In the genomic region with DNA sequence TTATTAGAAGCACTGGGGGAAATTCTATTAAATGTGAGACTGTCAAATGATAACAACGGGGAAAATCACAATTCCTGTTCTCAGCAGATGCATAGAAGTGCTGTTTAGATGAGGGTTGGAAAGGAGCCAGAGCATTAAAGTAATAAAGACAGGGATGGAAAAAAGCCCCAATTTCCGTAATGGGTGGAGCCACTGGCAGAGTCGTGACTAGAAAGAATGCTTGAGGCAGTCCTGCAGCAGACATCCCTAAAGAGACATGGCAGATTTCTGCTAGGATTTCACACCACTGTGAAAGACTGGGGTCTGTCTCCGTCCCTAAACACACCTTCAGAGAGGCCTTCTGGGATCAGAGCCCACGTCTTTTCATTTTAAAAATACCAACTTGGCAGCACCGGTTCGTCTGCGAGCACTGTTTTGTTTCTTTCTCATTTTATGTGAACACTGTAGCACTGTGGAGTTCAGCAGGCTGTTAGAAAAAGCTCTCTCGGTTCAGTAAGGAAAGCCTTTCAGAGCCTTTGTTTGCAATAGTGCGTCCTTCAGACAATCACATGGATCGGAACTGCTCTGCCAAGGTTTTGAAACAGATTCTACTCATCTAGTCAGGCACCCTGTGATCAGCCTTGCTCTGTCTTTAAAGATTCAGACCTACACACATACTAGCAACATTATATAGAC, we compare ENCODE assay signal across 14 mouse cellular contexts. TPM values are rescaled to one million over a fixed set of nuclear protein-coding genes. Genes with fewer than 3 reads are reported as not detected.
DNase-seq lines count a peak whose midpoint lies in the region; ATAC-seq and TF ChIP-seq lines count a peak whose summit lies in the region.
"Had no signal": no experiment of that assay in that cellular context is flagged by ENCODE, and none has a peak within 500 bp of the region (broad histone marks: within the 10 kb centered on the region; RNA-seq: fewer than 3 reads in every experiment).

No protein-coding gene starts in this region.

- peak overlapping the region; percentile 9; the same call in 1 of the 2 replicates for H3K4me3 ChIP-seq in embryonic facial prominence, embryonic 13.5 days
- no peak overlapping the region for H3K4me3 ChIP-seq in embryonic facial prominence, embryonic 10.5 days
- peak overlapping the region; percentile 8; the same call in 1 of the 2 replicates for H3K4me3 ChIP-seq in lung, embryonic 15.5 days
- H3K4me3 ChIP-seq in intestine, postnatal 0 days (ENCODE audit: low read depth, low read length), result no peak overlapping the region
- no peak overlapping the region for H3K4me3 ChIP-seq in stomach, embryonic 14.5 days (ENCODE audit: low read depth, low read length)
- H3K4me3 ChIP-seq: erythroblast, embryonic 14.5 days; myocyte had no signal

- TF ChIP-seq CTCF in intestine, postnatal 0 days (IDR thresholded peaks at IDR 0.05; ENCODE audit: low read depth), result no peak

- 39% methylated on average over 11 of the region's 11 CpGs for WGBS in embryonic facial prominence, embryonic 13.5 days
- WGBS in embryonic facial prominence, embryonic 10.5 days, result 73% methylated on average over 11 of the region's 11 CpGs
- 42% methylated on average over 11 of the region's 11 CpGs for WGBS in lung, embryonic 15.5 days
- 42% methylated on average over 11 of the region's 11 CpGs for WGBS in intestine, postnatal 0 days
- WGBS in stomach, embryonic 14.5 days, result 35% methylated on average over 11 of the region's 11 CpGs

- 0 out of 2 replicates have a peak overlapping the region, but pooled peaks have one; percentile 6 for H3K9ac ChIP-seq in embryonic facial prominence, embryonic 13.5 days
- H3K9ac ChIP-seq in lung, embryonic 15.5 days, result no peak overlapping the region
- H3K9ac ChIP-seq in intestine, postnatal 0 days (ENCODE audit: low read depth, low read length), result no peak overlapping the region
- no peak overlapping the region for H3K9ac ChIP-seq in stomach, embryonic 14.5 days (replicated peaks; ENCODE audit: low read depth, low read length)
- H3K9ac ChIP-seq: liver, postnatal 0 days had no signal

- H3K4me2 ChIP-seq in embryonic facial prominence, embryonic 13.5 days, result peak overlapping the region; percentile 37
- H3K4me2 ChIP-seq in lung, embryonic 15.5 days, result peak overlapping the region; percentile 21; the same call in 1 of the 2 replicates
- peak overlapping the region; percentile 4; the same call in 1 of the 2 replicates for H3K4me2 ChIP-seq in intestine, postnatal 0 days (replicated peaks; ENCODE audit: low read depth)
- H3K4me2 ChIP-seq in stomach, embryonic 14.5 days (replicated peaks; ENCODE audit: low read depth, low read length), result peak overlapping the region; percentile 21; the same call in 1 of the 2 replicates

- no peak for DNase-seq in embryonic facial prominence, embryonic 10.5 days (ENCODE audit: low spot score)
- DNase-seq in lung, postnatal 10 days, result no peak
- DNase-seq in heart, adult 18-20 months, result no peak
- no peak for DNase-seq in right cerebral cortex, postnatal 10 days (ENCODE audit: low spot score in 2 of 2)
- DNase-seq: cerebellum, postnatal 25 days; heart, postnatal 14 days; liver, postnatal 0 days; right cerebral cortex, adult 18-20 months had no signal

- H3K4me1 ChIP-seq in embryonic facial prominence, embryonic 13.5 days, result peaks cover 13% of the 10 kb centered on the region
- H3K4me1 ChIP-seq in embryonic facial prominence, embryonic 10.5 days, result no peaks in the 10 kb centered on the region
- H3K4me1 ChIP-seq in lung, embryonic 15.5 days, result 0 out of 2 replicates have a peak, but pooled peaks cover 3% of the 10 kb centered on the region
- H3K4me1 ChIP-seq in intestine, postnatal 0 days (replicated peaks; ENCODE audit: control insufficient read depth, insufficient read depth, low read length), result no peaks in the 10 kb centered on the region
- no peaks in the 10 kb centered on the region for H3K4me1 ChIP-seq in stomach, embryonic 14.5 days (ENCODE audit: control insufficient read depth, insufficient read depth, low read length)

- no peaks in the 10 kb centered on the region for H3K36me3 ChIP-seq in embryonic facial prominence, embryonic 13.5 days
- no peaks in the 10 kb centered on the region for H3K36me3 ChIP-seq in embryonic facial prominence, embryonic 10.5 days (replicated peaks)
- no peaks in the 10 kb centered on the region for H3K36me3 ChIP-seq in lung, embryonic 15.5 days
- no peaks in the 10 kb centered on the region for H3K36me3 ChIP-seq in intestine, postnatal 0 days (ENCODE audit: control insufficient read depth, insufficient read depth)
- H3K36me3 ChIP-seq in stomach, embryonic 14.5 days (ENCODE audit: control insufficient read depth, insufficient read depth, low read length), result no peaks in the 10 kb centered on the region

- H3K27ac ChIP-seq in embryonic facial prominence, embryonic 13.5 days, result peak overlapping the region; percentile 66
- H3K27ac ChIP-seq in embryonic facial prominence, embryonic 10.5 days (replicated peaks), result no peak overlapping the region
- H3K27ac ChIP-seq in lung, embryonic 15.5 days, result no peak overlapping the region
- no peak overlapping the region for H3K27ac ChIP-seq in intestine, postnatal 0 days (ENCODE audit: low read depth, low read length)
- peak overlapping the region; percentile 13; the same call in 1 of the 2 replicates for H3K27ac ChIP-seq in stomach, embryonic 14.5 days (ENCODE audit: low read length)

- ATAC-seq in embryonic facial prominence, embryonic 13.5 days (ENCODE audit: insufficient number of reproducible peaks, insufficient read depth, low FRiP score, low TSS enrichment, low read depth), result no peak
- no peak for ATAC-seq in lung, embryonic 15.5 days (ENCODE audit: borderline replicate concordance, extremely low read depth, low FRiP score, low TSS enrichment)
- no peak for ATAC-seq in intestine, postnatal 0 days
- no peak for ATAC-seq in stomach, embryonic 14.5 days (ENCODE audit: insufficient number of reproducible peaks, insufficient read depth, low FRiP score, low read depth)
- ATAC-seq: liver, postnatal 0 days had no signal

- no peaks in the 10 kb centered on the region for H3K27me3 ChIP-seq in embryonic facial prominence, embryonic 13.5 days
- no peaks in the 10 kb centered on the region for H3K27me3 ChIP-seq in embryonic facial prominence, embryonic 10.5 days (replicated peaks; ENCODE audit: low read depth, poor library complexity, severe bottlenecking)
- H3K27me3 ChIP-seq in lung, embryonic 15.5 days, result no peaks in the 10 kb centered on the region
- H3K27me3 ChIP-seq in intestine, postnatal 0 days (replicated peaks; ENCODE audit: control insufficient read depth, insufficient read depth, low read length), result no peaks in the 10 kb centered on the region
- no peaks in the 10 kb centered on the region for H3K27me3 ChIP-seq in stomach, embryonic 14.5 days (ENCODE audit: control insufficient read depth, insufficient read depth, low read length)

- H3K9me3 ChIP-seq in embryonic facial prominence, embryonic 13.5 days, result no peaks in the 10 kb centered on the region
- no peaks in the 10 kb centered on the region for H3K9me3 ChIP-seq in embryonic facial prominence, embryonic 10.5 days
- no peaks in the 10 kb centered on the region for H3K9me3 ChIP-seq in lung, embryonic 15.5 days
- no peaks in the 10 kb centered on the region for H3K9me3 ChIP-seq in intestine, postnatal 0 days (ENCODE audit: control insufficient read depth)
- H3K9me3 ChIP-seq in stomach, embryonic 14.5 days (ENCODE audit: control insufficient read depth, low read depth, low read length), result no peaks in the 10 kb centered on the region

RNA-seq across cellular contexts. Expression of a gene that starts 36.8 kb away (rescaled TPM):
- 1.5 and 1.8 TPM in 2 replicates for polyA plus RNA-seq in embryonic facial prominence, embryonic 13.5 days (2015; fragmentation: Nextera tagmentation; extraction: Ambion mirVana)
- 0.77 and 0.87 TPM in 2 replicates for polyA plus RNA-seq in embryonic facial prominence, embryonic 10.5 days (2016; fragmentation: Nextera tagmentation; extraction: Ambion mirVana)
- polyA plus RNA-seq in lung, embryonic 15.5 days (2015; fragmentation: Nextera tagmentation; extraction: Ambion mirVana), result 1.1 and 1.3 TPM in 2 replicates
- 1.3 and 1.6 TPM in 2 replicates for polyA plus RNA-seq in intestine, postnatal 0 days (2015; fragmentation: Nextera tagmentation; extraction: Ambion mirVana)
- polyA plus RNA-seq in stomach, embryonic 14.5 days (2014; fragmentation: Nextera tagmentation; extraction: Ambion mirVana), result 2.7 and 4.0 TPM in 2 replicates
- total RNA-seq in heart, adult 18-20 months (2021), result under 1 TPM; 0.32 to 0.33 TPM
- polyA plus RNA-seq: myocyte had no signal

Comparison
In these comparisons a context has a peak if more than half of its experiments do, and no peak if none do; other contexts are left out.
1. H3K27ac ChIP-seq: peak in embryonic facial prominence, embryonic 13.5 days (single experiment) and stomach, embryonic 14.5 days (single experiment); none in embryonic facial prominence, embryonic 10.5 days (single experiment), lung, embryonic 15.5 days (single experiment) and intestine, postnatal 0 days (single experiment).
2. H3K4me3 ChIP-seq: peak in embryonic facial prominence, embryonic 13.5 days (single experiment) and lung, embryonic 15.5 days (single experiment); none in embryonic facial prominence, embryonic 10.5 days (single experiment), intestine, postnatal 0 days (single experiment) and stomach, embryonic 14.5 days (single experiment).
3. Peak in every context shown above with its lines, with median percentiles within 50 percentile points of each other: H3K4me2 ChIP-seq.